Mouse (Mus musculus) CH12.LX (cell line): ENCODE measurements around the gene Nsdhl. TPM values are rescaled to one million over a fixed set of nuclear protein-coding genes. Genes with fewer than 3 reads are reported as not detected.

Source experiments
- DNase-seq: peaks from one replicate; pipeline ENCODE4 v3.0.0-alpha.2; 2013; ENCODE audit errors: extremely low read depth
- H3K27ac ChIP-seq: 2 replicates; pipeline ENCODE4 v1.5.1; 2012; ENCODE audit warnings: low read depth, mild to moderate bottlenecking, control low read depth, moderate library complexity; ENCODE audit not compliant: insufficient read depth
- H3K27me3 ChIP-seq: replicated peaks from 2 replicates; pipeline ENCODE3; 2012; ENCODE audit warnings: inconsistent platforms
- H3K36me3 ChIP-seq, 2 experiments: replicated peaks in 1 of 2; 2 replicates each; pipeline versions ENCODE3 to v1.6.1; 2012; ENCODE audit warnings: inconsistent platforms in 1 of 2, low read length in 1 of 2, mild to moderate bottlenecking in 1 of 2, mixed read lengths in 1 of 2, moderate library complexity in 1 of 2; ENCODE audit not compliant: control insufficient read depth in 1 of 2, insufficient read depth in 1 of 2
- H3K4me1 ChIP-seq, 2 experiments: 2 replicates each; pipeline ENCODE4 v1.6.1; 2012; ENCODE audit warnings: inconsistent platforms in 1 of 2, moderate library complexity in 1 of 2; ENCODE audit not compliant: insufficient read depth in 2 of 2, control insufficient read depth in 1 of 2
- H3K4me2 ChIP-seq: 2 replicates; pipeline ENCODE4 v1.6.1; 2012; ENCODE audit warnings: low read depth, mild to moderate bottlenecking, control low read depth; ENCODE audit not compliant: poor library complexity, insufficient read depth, severe bottlenecking
- H3K4me3 ChIP-seq, 3 experiments: fragments of 150-350 bp in 1 of 3; sonication (generic) in 1 of 3; replicated peaks in 1 of 3; 2 replicates each; pipeline versions ENCODE3 to v1.5.1; 2011 to 2012; ENCODE audit warnings: low read depth in 2 of 3, low read length in 2 of 3, mild to moderate bottlenecking in 2 of 3, moderate library complexity in 2 of 3, control low read depth in 1 of 3, improper control_type of control experiment in 1 of 3, inconsistent platforms in 1 of 3, mixed read lengths in 1 of 3; ENCODE audit not compliant: poor library complexity in 1 of 3
- H3K79me2 ChIP-seq: replicated peaks from 2 replicates; pipeline ENCODE4 v1.6.1; 2012; ENCODE audit warnings: mild to moderate bottlenecking, moderate library complexity; ENCODE audit not compliant: control insufficient read depth, poor library complexity, insufficient read depth, severe bottlenecking; ENCODE audit errors: extremely low read depth
- H3K9ac ChIP-seq: 2 replicates; pipeline ENCODE4 v1.6.1; 2012; ENCODE audit warnings: low read depth, mild to moderate bottlenecking, control low read depth, moderate library complexity; ENCODE audit not compliant: insufficient read depth
- H3K9me3 ChIP-seq: replicated peaks from 2 replicates; pipeline ENCODE3; 2012; ENCODE audit warnings: low read length, inconsistent platforms, mixed read lengths
- BHLHE40 ChIP-seq: IDR thresholded peaks from 2 replicates; pipeline ENCODE4 v1.6.1; 2011; ENCODE audit warnings: mild to moderate bottlenecking, low read depth, low read length, improper control_type of control experiment
- CHD1 ChIP-seq: IDR thresholded peaks from 2 replicates; pipeline ENCODE4 v1.6.1; 2012; ENCODE audit warnings: low read depth, low read length, improper control_type of control experiment, inconsistent platforms
- CHD2 ChIP-seq: IDR thresholded peaks from 2 replicates; pipeline ENCODE4 v1.6.1; 2011; ENCODE audit warnings: low read length, improper control_type of control experiment
- ELF1 ChIP-seq: IDR thresholded peaks from 2 replicates; pipeline ENCODE4 v1.6.1; 2014; ENCODE audit warnings: low read depth, mild to moderate bottlenecking, inconsistent platforms, low read length, improper control_type of control experiment
- KAT2A ChIP-seq: IDR thresholded peaks from 2 replicates; pipeline ENCODE4 v1.6.1; 2012; ENCODE audit warnings: low read length, improper control_type of control experiment, inconsistent platforms; ENCODE audit not compliant: insufficient replicate concordance
- MAX ChIP-seq: IDR thresholded peaks from 2 replicates; pipeline ENCODE4 v1.6.1; 2011; ENCODE audit warnings: low read length, improper control_type of control experiment
- MAZ ChIP-seq: IDR thresholded peaks from 2 replicates; pipeline ENCODE4 v1.6.1; 2012; ENCODE audit warnings: low read depth, mild to moderate bottlenecking, inconsistent platforms, low read length, improper control_type of control experiment, moderate library complexity
- MEF2A ChIP-seq: IDR thresholded peaks from 2 replicates; pipeline ENCODE4 v1.6.1; 2014; ENCODE audit warnings: low read depth, mild to moderate bottlenecking, inconsistent platforms, low read length, improper control_type of control experiment, borderline replicate concordance
- MYC ChIP-seq: IDR thresholded peaks from 2 replicates; pipeline ENCODE4 v1.6.1; 2011; ENCODE audit warnings: low read depth, mild to moderate bottlenecking, improper control_type of control experiment, low read length
- NELFE ChIP-seq: IDR thresholded peaks from 2 replicates; pipeline ENCODE4 v1.6.1; 2011; ENCODE audit warnings: low read depth, low read length, improper control_type of control experiment
- NRF1 ChIP-seq: IDR thresholded peaks from 2 replicates; pipeline ENCODE4 v1.6.1; 2014; ENCODE audit warnings: low read depth, mild to moderate bottlenecking, inconsistent platforms, low read length, improper control_type of control experiment, moderate library complexity
- PAX5 ChIP-seq: IDR thresholded peaks from 2 replicates; pipeline ENCODE4 v1.6.1; 2012; ENCODE audit warnings: low read length, inconsistent platforms, mixed read lengths
- POLR2A ChIP-seq: IDR thresholded peaks from 2 replicates; pipeline ENCODE4 v1.6.1; 2011; ENCODE audit warnings: low read depth, mild to moderate bottlenecking, improper control_type of control experiment, low read length
- POLR2AphosphoS2 ChIP-seq: IDR thresholded peaks from 2 replicates; pipeline ENCODE4 v1.6.1; 2011; ENCODE audit warnings: low read depth, low read length, improper control_type of control experiment
- RAD21 ChIP-seq: IDR thresholded peaks from 2 replicates; pipeline ENCODE4 v1.6.1; 2011; ENCODE audit warnings: low read depth, mild to moderate bottlenecking, low read length, improper control_type of control experiment, moderate library complexity
- RCOR1 ChIP-seq: conservative IDR thresholded peaks from 2 replicates; pipeline ENCODE4 v1.6.1; 2012; ENCODE audit warnings: low read depth, mild to moderate bottlenecking, inconsistent platforms, low read length, improper control_type of control experiment
- SIN3A ChIP-seq: IDR thresholded peaks from 2 replicates; pipeline ENCODE4 v1.6.1; 2012; ENCODE audit warnings: low read length, improper control_type of control experiment, inconsistent platforms
- TBP ChIP-seq: conservative IDR thresholded peaks from 2 replicates; pipeline ENCODE4 v1.6.1; 2011; ENCODE audit warnings: low read depth, low read length, improper control_type of control experiment
- UBTF ChIP-seq: IDR thresholded peaks from 2 replicates; pipeline ENCODE4 v1.6.1; 2012; ENCODE audit warnings: low read depth, mild to moderate bottlenecking, inconsistent platforms, low read length, improper control_type of control experiment, moderate library complexity
- USF2 ChIP-seq: conservative IDR thresholded peaks from 2 replicates; pipeline ENCODE4 v1.6.1; 2011; ENCODE audit warnings: low read depth, low read length, improper control_type of control experiment
- ZMIZ1 ChIP-seq: IDR thresholded peaks from 2 replicates; pipeline ENCODE4 v1.6.1; 2012; ENCODE audit warnings: low read depth, mild to moderate bottlenecking, inconsistent platforms, low read length, improper control_type of control experiment
- dilution Hi-C: fragments of 300-500 bp; cut with MboI; formaldehyde crosslinking; loops from 2 replicates; pipeline ENCODE4 v1.14.3; 2020; ENCODE audit warnings: low sequenced_read_pairs; ENCODE audit not compliant: extremely low pct_unique_long_range_greater_than_20kb, extremely low pct_ligation_motif_present
- in situ Hi-C: fragments of 300-500 bp; cut with MboI; formaldehyde crosslinking; loops from 3 replicates; pipeline ENCODE4 v1.14.3; 2019; ENCODE audit warnings: low sequenced_read_pairs, low pct_ligation_motif_present, low pct_unique_long_range_greater_than_20kb, mixed read lengths
- polyA plus RNA-seq: library from polyadenylated mRNA; unstranded; fragments of >175 nt; gene quantifications from 2 replicates; pipeline ENCODE4 v1.2.1, GENCODE M21; 2012; ENCODE audit warnings: low read depth; ENCODE audit not compliant: insufficient read length
- total RNA-seq, 2 experiments: library from RNA; depleted of rRNA; stranded (reverse); fragments of 300-350 nt in 1 of 2; fragments of >200 nt in 1 of 2; gene quantifications; 2 replicates each; pipeline ENCODE4 v1.2.3; 2012 to 2014

Gene Nsdhl
- total and polyA plus RNA-seq, 3 experiments = 7.0 to 20.0 (median 17.8) TPM

DNA sequence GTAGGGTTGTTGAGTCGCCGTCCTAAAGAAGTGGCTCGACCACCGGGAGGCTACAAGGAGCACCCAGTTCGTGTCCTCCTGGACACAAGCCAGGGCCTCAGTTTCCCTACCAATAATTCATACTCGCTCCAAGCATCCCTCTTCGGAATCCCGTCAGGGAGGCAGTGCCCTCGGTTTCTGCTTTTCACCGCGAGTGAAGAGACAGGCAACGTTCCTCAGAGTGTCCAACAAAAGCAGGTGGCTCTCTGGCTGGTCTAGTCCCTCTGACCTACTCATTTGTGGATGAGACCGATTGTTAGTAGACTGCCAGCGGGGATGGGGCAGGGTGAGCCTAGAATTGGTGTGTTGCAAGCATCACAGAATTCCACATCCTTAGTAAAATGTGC, 69.2 kb downstream of the Nsdhl start:
- Histone ChIP-seq H3K4me3 (no peak overlapping the region), H3K9me3 (no peaks in the 10 kb centered on the region), H3K4me1 (no peaks in the 10 kb centered on the region), H3K79me2 (no peaks in the 10 kb centered on the region), H3K27ac (no peak overlapping the region), H3K4me2 (peak overlapping the region; percentile 40), H3K9ac (no peak overlapping the region), H3K36me3 (no peaks in the 10 kb centered on the region), H3K27me3 (no peaks in the 10 kb centered on the region)
- TF ChIP-seq ZMIZ1 = no peak
- no peak for TF ChIP-seq UBTF
- TF ChIP-seq MEF2A = no peak
- no peak for TF ChIP-seq POLR2A
- dilution Hi-C loops (no loop called here), in situ Hi-C loops (no loop called here)
- DNase-seq = no peak

GRCm38 (mm10) chrX:72988431-72988830, 70.1 kb downstream of the Nsdhl start:
- dilution Hi-C loops (no loop called here), in situ Hi-C loops (no loop called here)
- TF ChIP-seq POLR2AphosphoS2 (no peak), MYC (no peak), ZMIZ1 (no peak), BHLHE40 (no peak), NELFE (no peak), MAX (no peak), PAX5 (no peak), CHD2 (no peak), ELF1 (no peak), NRF1 (no peak), SIN3A (no peak), USF2 (no peak), KAT2A (no peak)
- Histone ChIP-seq H3K9me3 (no peaks in the 10 kb centered on the region), H3K27ac (no peak overlapping the region), H3K36me3 (no peaks in the 10 kb centered on the region), H3K9ac (no peak overlapping the region), H3K79me2 (no peaks in the 10 kb centered on the region), H3K4me3 (no peak overlapping the region), H3K4me2 (no peak overlapping the region), H3K27me3 (no peaks in the 10 kb centered on the region), H3K4me1 (no peaks in the 10 kb centered on the region)
- no peak for DNase-seq

DNA sequence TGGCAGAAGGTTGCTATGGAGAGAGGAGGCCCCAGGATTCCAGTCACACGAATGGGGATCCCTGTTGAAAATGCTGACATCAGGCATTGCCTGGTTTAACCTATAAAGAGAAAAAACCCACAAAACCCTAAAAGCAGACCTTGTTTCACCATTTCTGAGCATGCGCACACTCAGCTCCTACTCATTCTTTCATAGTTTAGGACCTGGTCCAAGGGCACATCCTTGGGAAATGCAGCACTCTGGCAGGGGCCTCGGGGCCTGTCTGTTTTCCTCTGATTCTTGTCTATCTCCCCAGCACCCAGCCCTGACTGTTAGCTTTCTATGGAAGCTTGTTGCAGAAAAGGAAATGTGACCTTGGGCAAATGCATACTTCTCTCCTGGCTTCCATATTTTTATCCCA, 72.2 kb downstream of the Nsdhl start:
- H3K4me2 ChIP-seq = no peak overlapping the region
- H3K27ac ChIP-seq = no peak overlapping the region
- no peaks in the 10 kb centered on the region for H3K36me3 ChIP-seq
- dilution Hi-C loops = no loop called here
- H3K4me1 ChIP-seq = no peaks in the 10 kb centered on the region
- H3K9me3 ChIP-seq = no peaks in the 10 kb centered on the region
- no peak overlapping the region for H3K9ac ChIP-seq
- in situ Hi-C loops = no loop called here
- H3K4me3 ChIP-seq = no peak overlapping the region
- DNase-seq = no peak
- H3K79me2 ChIP-seq = no peaks in the 10 kb centered on the region
- TF ChIP-seq BHLHE40 (no peak), MEF2A (no peak), MAX (no peak), CHD1 (no peak), RAD21 (no peak), ZMIZ1 (no peak), TBP (no peak), MAZ (no peak), SIN3A (no peak), NRF1 (no peak), RCOR1 (no peak)
- no peaks in the 10 kb centered on the region for H3K27me3 ChIP-seq
